Mouse (Mus musculus) brain, embryonic 18.5 days (tissue): ENCODE data around the gene Slc35e2.
"Not testable (repeated sequence)": the region's sequence is repeated elsewhere in the genome, so short reads cannot be mapped to it uniquely, and the experiment has no call there.

Experiments
- DNase-seq: peaks from one replicate; pipeline ENCODE4 v3.0.0-alpha.2; 2012; ENCODE audit warnings: low read depth, low spot score

The Slc35e2 gene

DNA sequence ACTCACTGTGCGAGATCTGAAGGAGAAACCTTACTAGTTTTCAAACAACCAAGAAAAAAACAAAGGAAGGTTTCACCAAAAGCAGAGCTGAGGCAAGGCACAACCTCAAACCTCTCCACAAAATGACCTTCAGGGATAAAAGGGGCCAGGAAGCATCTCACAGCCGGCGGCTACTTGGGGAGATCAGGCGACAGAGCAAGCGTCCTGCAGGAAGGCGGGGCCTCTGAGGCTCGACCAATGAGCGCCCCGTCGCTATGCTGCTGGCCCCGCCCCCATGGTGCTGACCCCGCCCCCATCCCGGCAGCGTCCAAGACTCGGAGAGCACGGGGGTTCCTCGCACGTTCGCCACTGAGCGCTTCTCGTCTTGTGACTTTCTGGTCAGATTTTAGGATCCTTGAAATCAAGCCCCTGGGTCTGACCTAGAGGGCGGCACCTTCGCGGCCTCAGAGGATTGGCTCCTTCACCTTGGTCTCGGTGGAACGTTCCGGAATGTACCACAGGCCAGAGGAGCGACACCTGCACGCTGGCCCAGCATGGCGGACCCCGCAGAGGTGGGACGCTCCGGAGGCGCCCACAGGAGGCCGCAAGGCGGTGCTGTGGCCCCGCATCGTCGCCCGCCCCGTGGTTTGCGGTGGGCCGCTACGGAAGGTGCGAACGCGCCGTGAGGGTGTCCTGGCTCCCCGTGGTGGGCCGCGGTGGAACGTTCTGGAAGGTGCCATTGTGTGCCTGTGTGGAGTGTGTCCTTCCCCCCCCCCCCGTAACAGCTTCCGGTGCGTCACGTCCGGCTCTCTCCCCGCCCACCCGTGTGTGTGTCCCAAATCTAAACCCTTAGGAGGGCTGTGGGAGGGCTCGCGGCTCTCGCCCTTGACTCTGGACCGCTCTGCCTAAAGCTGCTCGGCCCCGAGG lies at the start of gene Slc35e2:
Slc35e2 (plus strand) TSS at position 326 of the 906 bp plus-strand sequence.
- peak; percentile 87 for DNase-seq

DNA sequence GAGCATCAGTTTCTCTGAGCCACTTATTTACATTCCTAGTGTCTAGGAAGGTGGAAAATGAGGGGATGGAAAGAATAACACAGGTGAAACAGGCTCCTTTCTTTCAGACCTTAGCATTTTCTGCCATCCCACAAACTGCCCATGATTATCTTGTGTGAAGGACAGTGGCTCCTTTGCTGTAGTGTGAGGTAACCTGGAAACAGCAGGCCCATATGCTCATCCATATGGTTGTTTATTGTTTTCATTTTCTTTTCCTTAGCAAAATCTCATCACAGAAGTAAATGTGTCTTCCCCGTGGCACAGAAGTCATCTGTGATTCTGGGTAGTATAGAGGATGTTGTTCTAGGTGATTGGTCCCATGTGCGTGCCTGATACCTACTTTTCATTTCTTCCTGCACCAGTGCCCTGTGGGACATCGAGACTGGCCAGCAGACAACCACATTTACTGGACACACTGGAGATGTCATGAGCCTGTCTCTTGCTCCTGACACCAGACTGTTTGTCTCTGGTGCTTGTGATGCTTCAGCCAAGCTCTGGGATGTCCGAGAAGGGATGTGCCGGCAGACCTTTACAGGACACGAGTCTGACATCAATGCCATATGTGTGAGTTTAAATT lies 48.2 kb upstream of the Slc35e2 start:
- DNase-seq, result no peak

DNA sequence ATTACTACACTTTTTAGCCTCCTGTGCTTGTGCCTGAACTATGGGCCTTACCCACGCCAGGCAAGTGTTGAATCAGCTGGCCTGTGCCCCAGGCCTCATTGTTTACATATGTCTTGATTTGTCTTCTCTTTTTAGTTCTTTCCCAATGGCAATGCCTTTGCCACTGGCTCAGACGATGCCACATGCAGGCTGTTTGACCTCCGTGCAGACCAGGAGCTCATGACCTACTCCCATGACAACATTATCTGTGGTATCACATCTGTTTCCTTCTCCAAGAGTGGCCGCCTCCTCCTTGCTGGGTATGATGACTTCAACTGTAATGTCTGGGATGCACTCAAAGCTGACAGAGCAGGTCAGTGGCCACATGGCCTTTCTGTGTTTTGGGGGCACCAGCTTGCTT lies 46.3 kb upstream of the Slc35e2 start:
- no peak for DNase-seq

DNA sequence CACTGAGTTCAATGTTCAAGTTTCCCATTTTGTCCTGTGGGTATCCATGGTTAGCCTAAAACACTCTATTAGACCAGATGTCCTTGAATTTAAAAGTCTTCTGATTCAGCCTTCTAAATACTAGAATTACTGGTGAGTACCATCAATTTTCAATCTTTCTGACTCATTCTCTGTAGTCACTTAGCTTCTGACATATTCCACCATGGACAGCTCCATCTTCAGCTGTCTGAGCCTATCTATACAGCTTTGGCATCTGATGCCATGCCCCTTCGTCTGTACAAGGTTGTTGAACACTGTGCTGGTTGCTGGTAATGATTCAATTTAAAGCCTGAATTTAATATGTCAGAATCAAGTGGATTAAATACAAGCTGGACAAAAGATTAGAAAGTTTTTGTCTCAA lies 45.8 kb upstream of the Slc35e2 start:
- no peak for DNase-seq

DNA sequence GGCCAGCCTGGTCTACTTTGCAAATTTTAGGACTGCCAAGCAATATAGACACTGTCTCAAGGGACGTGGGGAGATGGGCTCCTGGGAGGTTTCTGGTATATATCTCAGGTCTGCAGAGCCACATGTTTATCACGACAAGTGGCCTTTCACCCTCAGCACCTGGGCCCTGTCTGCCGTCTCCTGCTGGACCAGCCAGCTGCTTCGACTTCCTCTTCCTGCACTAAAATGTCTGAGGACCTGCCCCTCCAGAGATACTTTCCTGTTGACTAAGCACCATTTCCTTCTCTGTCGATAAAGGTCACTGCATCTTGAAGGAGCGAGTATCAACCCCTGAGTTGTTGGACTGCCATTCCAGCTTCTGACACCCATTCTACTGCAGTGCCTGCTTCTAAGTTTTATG lies 41.8 kb upstream of the Slc35e2 start:
- no peak for DNase-seq

DNA sequence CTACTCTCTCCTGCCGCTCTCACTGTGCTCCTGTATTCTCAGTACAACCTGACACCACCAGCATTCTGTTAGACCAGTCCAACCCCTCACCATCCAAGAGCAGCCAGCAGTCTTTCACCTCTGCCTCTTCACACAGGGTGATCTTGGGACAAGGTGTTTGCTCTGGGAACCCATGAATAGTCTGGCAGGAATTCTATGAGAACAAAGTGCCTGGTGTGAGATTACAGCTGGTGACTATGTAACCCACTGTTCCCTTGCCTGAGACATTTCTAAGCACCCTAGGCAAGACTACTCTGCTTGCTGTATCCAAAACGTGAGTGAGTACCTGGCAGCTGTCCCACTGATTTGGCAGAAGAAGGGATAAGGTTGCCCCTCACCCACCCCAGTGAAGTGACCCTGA lies 40.3 kb upstream of the Slc35e2 start:
- DNase-seq, result no peak

DNA sequence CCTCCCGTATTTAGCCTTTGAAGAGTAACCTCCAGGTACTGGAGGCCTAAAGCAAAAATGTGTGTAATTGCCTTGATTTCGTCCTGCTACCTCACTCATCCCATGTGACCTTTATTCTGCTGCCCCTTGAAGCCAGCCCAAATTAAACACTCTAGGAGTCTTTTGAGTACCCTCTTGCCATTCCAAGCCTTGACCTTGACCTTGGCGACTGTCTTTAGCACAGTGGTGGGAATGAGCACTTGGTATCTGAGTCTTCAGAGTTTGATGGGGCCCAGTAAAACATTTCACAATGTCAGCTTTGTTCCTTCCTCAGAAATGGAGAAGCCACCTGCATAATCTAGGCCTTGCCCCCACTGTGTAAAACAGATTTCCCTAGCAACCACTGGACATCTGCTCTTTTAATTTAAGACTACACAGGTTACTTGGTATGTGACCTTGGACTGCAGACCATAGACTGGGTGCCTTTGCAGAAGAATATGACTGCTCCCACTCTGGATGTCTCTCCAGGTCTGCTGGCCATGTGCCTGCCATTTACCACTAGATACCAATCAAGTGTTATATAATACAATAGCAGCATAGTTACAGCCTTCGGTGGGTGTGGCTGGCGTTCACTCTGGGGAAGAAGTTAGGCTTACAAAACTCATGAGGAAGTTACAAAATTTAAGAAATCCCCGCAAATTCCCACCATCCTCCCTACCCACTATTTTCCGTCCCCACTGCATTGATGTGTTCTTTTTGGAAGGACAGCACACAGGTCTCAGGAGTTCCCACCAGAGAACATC lies 39.4 kb upstream of the Slc35e2 start, which contains the start of gene Nadk:
Nadk (plus strand) TSS at position 718 of the 782 bp plus-strand sequence.
- no peak for DNase-seq

DNA sequence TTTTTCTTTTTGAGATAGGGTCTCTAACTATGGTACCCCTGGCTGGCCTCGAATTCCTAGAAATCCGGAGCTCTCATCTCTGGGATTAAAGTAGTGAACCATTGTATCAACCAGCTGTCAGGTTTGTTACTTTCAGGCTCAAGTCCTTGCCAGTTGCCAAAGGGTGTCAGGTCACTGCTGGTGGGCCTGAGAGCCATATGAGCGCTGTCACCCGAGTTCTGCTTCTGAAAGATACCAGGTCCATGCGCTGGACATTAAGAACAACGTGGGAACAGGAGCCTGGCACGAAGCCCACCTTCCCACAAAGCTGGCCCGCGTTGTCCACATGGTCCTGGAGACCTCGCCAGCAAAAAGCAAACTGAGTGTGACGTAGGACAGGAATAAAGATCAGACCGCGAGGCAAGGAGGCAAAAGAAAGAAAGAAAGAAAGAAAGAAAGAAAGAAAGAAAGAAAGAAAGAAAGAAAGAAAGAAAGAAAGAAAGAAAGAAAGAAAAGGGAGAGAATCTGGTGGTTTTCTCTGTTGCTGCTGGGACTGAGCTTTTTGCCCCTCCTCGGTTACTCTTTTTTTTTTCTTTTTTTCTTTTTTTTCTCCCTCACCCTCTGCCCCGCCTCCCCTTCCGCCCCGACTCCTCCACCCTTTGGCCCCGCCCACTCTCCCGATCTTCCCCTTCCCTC lies 38.4 kb upstream of the Slc35e2 start:
- DNase-seq, result no peak

DNA sequence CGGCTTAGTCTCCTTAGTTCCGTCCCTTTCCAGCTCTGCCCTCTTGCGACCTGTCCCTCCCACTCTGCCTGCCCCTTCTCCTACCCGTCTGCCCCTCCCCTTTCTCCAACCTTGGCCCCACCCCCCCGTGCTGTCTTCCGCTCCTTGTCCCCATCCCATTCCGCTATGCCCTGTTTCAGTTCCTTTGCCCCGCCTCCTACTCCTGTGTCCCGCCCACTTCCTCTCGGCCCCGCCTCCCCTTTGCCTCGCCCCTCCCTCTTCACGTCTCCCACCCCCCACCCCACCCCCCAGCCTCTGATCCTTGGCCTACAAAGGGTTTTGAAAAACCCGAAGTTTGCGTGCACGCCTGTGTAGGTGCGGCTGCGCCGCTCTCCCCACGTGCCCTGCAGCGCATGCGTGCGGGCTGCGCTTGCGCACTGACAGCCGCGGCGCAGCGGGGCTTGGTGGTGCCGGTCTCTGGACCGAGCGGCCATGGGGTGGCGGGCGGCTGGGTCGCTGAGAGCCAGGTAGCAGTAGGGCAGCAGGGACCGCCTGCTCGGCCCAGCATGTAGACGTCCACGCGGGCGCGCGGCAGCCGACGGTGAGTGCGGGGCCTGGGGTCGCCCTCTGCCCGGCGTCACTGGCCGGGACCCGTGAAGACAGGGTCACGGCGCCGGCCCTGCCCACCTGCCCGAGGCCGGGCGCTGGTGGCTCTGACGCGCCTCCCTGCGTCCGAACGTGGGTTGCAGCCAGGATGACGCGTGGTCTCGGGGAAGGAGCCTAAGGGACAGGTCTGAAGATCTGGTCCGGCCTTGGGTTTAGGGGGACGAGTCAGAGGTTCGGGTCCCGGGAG lies 37.6 kb upstream of the Slc35e2 start:
- DNase-seq, result peak; percentile 92

DNA sequence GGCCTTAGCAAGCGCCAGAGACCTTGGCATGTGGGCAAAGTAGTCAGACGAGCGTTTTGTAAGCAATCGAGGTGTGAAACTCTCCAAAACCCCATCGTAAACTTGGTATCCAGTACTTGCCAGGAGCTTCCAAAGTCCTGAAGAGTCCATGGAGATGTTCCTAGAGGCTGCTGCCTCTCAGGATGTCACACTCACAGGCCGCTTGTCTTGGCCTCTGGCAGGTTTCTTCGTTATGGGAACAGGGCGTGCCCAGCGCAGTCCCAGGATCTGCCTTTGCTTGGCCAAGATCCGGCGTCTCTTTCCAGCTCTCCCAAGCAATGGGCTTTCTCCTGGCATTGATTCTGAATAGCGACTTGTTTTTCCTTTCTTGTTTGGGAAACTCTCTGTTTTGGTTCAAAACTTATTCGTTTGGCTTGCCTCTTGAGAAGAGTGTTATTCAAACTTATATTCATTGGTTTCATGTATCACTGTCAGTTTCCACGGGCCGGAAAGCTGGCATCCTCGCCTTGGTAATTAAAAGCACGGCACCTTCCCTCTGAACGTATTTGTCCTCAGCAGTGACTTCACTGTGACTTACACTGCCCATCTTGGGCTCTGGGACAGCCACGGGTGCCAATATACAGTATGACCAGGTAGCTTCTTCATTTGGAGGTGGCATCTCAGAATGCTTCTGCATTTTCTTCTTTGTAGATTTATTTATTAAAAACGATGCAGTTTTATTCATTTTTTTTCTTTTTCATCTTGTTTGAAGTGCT lies 36.7 kb upstream of the Slc35e2 start:
- no peak for DNase-seq

DNA sequence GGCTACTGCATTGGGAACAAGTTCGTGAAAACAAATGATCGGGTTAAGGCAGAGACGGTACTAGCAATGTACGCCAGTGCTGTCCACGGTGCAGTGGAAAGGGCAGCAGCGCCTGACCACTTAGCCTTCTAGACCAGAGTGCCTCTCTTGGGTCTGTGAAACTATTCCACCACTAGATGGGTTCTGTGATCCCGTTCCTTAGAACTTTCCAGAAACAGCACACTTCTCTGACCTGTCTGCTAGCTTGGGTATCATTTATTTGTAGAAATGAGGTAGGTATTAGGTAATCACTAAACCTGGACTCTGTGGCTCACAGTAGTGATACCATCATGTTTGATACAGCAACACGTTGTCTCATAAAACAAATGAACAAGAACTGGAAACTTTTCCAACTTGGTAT lies 34.7 kb upstream of the Slc35e2 start:
- no peak for DNase-seq

DNA sequence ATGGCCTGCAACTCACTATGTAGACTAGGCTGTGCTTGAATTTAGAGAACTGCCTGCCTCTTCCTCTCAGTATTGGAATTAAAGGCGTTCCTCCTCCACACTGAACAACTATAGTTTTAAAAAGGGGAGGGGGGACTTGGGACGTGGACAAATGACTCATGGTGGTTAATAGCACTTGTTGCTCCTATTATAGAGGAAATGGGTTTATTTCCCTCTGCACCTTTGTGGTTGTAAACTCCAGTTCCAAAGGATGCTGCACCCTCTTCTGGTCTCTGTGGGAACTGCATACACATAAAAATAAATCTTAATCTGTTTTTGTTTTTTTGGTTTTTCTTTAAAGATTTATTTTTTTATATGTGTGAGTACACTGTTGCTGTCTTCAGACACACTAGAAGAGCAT lies 33.0 kb upstream of the Slc35e2 start:
- DNase-seq, result no peak

DNA sequence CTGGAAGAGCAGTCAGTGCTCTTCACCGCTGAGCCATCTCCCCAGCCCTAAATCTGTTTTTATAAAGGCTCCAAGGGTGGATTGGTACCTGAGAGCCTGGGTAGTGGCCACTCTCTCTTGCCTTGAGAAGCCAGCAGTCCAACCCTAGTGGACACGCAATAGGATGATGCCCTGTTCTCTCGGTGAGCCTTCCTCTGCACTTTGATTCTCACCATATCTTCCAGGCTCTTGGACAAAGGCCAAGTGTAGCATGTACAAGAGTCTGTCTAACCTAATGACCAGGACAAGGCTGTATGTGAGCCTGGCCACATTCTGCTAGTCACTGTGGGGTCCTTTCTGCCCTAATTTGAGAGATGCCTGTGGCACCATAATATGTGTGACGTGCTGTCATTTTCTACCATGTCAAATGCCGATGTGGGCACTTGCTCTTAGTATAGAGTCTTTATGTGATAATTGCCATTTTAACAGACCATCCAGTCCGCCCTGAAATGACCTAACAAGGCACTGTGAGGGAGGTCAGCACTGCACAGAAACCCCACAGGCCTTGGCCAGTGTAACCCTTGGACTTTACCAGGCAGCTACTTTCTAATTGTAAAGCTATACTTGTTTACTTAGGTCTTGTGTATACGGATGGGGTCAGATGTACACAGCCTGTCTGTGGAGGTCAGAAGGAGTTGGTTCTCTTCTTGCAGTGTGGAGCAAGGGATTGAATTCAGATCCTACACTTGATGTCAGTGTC lies 32.4 kb upstream of the Slc35e2 start:
- DNase-seq, result no peak

DNA sequence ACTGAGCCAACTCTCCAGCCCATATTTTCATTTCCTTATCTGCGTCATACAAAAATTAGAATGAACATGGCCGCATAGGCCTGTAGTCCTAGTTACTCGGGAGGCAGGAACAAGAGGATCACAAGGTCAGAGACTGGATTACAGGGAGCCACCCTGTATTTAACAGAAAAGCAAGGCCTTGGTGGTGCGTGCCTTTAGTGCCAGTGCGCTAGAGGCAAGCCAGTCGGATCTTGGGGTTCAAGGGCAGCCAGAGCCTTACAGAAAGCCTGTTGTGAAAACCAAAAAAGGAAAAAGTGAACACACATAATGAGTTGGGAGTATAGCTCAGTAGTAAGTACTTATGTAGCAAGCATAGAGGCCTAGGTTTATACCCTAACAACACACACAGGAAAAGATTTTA lies 31.4 kb upstream of the Slc35e2 start:
- no peak for DNase-seq

DNA sequence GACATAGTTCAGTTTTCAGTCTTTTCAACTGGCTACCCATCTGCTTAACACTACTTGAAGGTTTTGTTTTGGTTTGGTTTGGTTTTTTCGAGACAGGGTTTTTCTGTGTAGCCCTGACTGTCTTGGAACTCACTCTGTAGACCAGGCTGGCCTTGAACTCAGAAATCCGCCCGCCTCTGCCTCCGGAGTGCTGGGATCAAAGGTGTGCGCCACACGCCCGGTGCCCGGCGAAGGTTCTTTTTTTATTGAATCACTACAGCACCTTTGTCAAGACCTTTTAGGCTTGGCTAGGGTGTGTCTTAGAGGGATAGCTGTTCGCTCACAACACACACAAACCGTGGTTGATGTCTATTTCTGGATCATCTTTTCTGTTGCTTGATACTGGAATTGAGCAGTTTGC lies 30.9 kb upstream of the Slc35e2 start:
- not testable (repeated sequence) for DNase-seq

DNA sequence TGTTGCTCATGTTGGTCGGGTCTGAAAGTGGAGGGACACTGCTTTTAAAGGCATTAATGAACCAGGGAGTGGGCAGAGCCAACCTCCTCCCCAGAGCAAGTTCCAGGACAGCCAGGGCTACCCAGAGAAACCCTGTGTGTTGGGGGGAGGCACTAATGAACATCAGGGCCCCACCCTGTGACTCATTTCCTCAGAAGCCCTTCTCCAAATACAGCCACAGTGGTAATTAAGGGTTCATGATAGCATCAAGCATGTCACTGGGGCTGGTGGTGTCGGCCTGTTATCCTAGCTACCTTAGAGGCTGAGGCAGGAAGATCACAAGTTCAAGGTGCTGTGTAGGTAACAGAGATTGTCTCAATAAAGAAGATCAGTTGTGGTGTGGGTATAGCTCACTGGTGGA lies 29.8 kb upstream of the Slc35e2 start:
- DNase-seq, result no peak

DNA sequence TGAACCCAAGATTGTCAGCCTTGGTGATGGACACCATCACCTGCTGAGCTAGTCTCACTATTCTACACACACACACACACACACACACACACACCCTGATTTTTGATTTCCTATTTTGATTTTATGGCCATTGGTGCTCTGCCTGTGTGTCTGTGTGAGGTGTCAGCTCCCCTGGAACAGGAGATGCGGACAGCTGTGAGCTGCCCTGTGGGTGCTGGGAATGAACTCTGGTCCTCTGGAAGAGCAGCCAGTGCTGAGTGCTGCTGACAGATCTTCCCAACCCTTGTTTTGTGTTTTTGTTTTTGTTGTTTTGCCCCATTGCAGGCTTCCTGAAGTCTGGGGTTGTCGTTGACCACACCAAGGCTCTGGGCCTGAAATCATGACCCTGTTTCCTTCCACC lies 28.1 kb upstream of the Slc35e2 start:
- no peak for DNase-seq

DNA sequence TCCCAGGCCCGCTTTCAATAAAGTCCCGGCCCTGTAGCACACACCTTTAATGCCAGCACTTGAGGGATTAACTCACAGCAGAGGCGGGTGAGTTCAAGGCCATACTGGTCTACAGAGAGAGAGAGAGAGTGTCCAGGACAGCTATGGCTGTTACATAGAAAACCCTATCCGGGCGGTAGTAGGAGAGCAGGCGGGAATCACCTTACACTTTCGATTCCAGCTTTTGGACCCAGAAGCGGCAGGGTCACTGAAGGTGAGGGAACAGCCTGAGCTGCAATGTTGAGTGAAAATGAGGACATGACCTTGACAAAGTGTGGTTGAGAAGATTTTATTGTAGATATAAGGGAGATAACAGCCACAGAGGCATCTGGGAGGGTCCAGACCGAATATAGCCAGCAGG lies 27.3 kb upstream of the Slc35e2 start:
- DNase-seq, result no peak

DNA sequence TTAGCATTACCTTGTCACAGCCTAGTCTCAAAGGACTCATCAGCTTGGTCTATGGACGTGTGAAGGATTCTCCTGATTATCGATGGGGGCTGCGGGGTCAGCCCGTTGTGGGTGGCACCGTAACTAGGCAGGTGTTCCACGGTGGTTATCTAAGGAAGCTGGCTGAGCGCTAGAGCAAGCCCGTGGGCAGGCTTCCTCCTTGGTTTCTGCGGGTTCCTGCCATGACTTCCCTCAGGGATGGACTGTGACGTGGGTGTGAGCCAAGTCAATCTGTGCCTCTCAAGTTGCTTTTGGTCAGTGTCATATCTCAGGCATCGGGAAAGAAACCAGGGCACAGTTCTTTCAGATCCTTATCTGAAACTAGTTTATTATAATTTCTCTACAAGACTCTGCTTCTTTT lies 26.3 kb upstream of the Slc35e2 start:
- no peak for DNase-seq
